Mouse (Mus musculus): ENCODE data around the gene Tsacc. TPM values are rescaled to one million over a fixed set of nuclear protein-coding genes. Genes with fewer than 3 reads are reported as not detected.

Gene Tsacc
- polyA plus RNA-seq, 1 experiment from 2014 or later = 14.4 TPM

Other genes with a start within 250 kb of the Tsacc start
- 125 and 142 TPM in 2 replicates for gene Naxe, start 238.5 kb downstream of the Tsacc start, polyA plus RNA-seq (2016; fragmentation: Nextera tagmentation; extraction: Ambion mirVana)
- 0.09 TPM in 1 of 2 replicates, not detected in the other for gene Ttc24, start 218.7 kb downstream of the Tsacc start, polyA plus RNA-seq (2016; fragmentation: Nextera tagmentation; extraction: Ambion mirVana)
- gene Iqgap3, start 215.0 kb downstream of the Tsacc start, polyA plus RNA-seq (2016; fragmentation: Nextera tagmentation; extraction: Ambion mirVana) = 19.5 and 24.3 TPM in 2 replicates
- gene Mef2d, start 154.6 kb downstream of the Tsacc start, polyA plus RNA-seq (2016; fragmentation: Nextera tagmentation; extraction: Ambion mirVana) = 10.2 and 15.1 TPM in 2 replicates
- not detected in 2 replicates for gene Rhbg, start 42.3 kb downstream of the Tsacc start, polyA plus RNA-seq (2016; fragmentation: Nextera tagmentation; extraction: Ambion mirVana)
- not detected in 2 replicates for gene Gm38392, start 9.8 kb downstream of the Tsacc start, polyA plus RNA-seq (2016; fragmentation: Nextera tagmentation; extraction: Ambion mirVana)
- gene Cct3, start 117 bp upstream of the Tsacc start, polyA plus RNA-seq (2016; fragmentation: Nextera tagmentation; extraction: Ambion mirVana) = 755 and 805 TPM in 2 replicates
- 150 and 157 TPM in 2 replicates for gene Glmp, start 28.0 kb upstream of the Tsacc start, polyA plus RNA-seq (2016; fragmentation: Nextera tagmentation; extraction: Ambion mirVana)
- 1.5 and 2.7 TPM in 2 replicates for gene Tmem79, start 39.1 kb upstream of the Tsacc start, polyA plus RNA-seq (2016; fragmentation: Nextera tagmentation; extraction: Ambion mirVana)
- gene Smg5, start 39.3 kb upstream of the Tsacc start, polyA plus RNA-seq (2016; fragmentation: Nextera tagmentation; extraction: Ambion mirVana) = 84.1 and 87.8 TPM in 2 replicates
- gene Paqr6, start 67.6 kb upstream of the Tsacc start, polyA plus RNA-seq (2016; fragmentation: Nextera tagmentation; extraction: Ambion mirVana) = 0.86 and 1.4 TPM in 2 replicates
- gene Bglap3, start 75.7 kb upstream of the Tsacc start, polyA plus RNA-seq (2016; fragmentation: Nextera tagmentation; extraction: Ambion mirVana) = 0.12 TPM in 1 of 2 replicates, not detected in the other
- not detected in 2 replicates for gene Bglap2, start 81.7 kb upstream of the Tsacc start, polyA plus RNA-seq (2016; fragmentation: Nextera tagmentation; extraction: Ambion mirVana)
- not detected in 2 replicates for gene Bglap, start 87.5 kb upstream of the Tsacc start, polyA plus RNA-seq (2016; fragmentation: Nextera tagmentation; extraction: Ambion mirVana)
- 157 and 167 TPM in 2 replicates for gene Pmf1, start 113.3 kb upstream of the Tsacc start, polyA plus RNA-seq (2016; fragmentation: Nextera tagmentation; extraction: Ambion mirVana)
- gene Slc25a44, start 128.1 kb upstream of the Tsacc start, polyA plus RNA-seq (2016; fragmentation: Nextera tagmentation; extraction: Ambion mirVana) = 19.2 and 20.3 TPM in 2 replicates
- 3.8 and 8.6 TPM in 2 replicates for gene Sema4a, start 164.2 kb upstream of the Tsacc start, polyA plus RNA-seq (2016; fragmentation: Nextera tagmentation; extraction: Ambion mirVana)
- gene Lmna, start 213.0 kb upstream of the Tsacc start, polyA plus RNA-seq (2016; fragmentation: Nextera tagmentation; extraction: Ambion mirVana) = 13.4 and 24.0 TPM in 2 replicates
- 30.7 and 31.0 TPM in 2 replicates for gene Mex3a, start 235.4 kb upstream of the Tsacc start, polyA plus RNA-seq (2016; fragmentation: Nextera tagmentation; extraction: Ambion mirVana)

All from hindbrain, embryonic 10.5 days (tissue).